Mouse (Mus musculus): ENCODE results near the gene Gpsm3. TPM values are rescaled to one million over a fixed set of nuclear protein-coding genes. Genes with fewer than 3 reads are reported as not detected.

The Gpsm3 gene
- total and polyA plus RNA-seq, 3 experiments, result 3.9 to 6.4 (median 5.2) TPM

DNA sequence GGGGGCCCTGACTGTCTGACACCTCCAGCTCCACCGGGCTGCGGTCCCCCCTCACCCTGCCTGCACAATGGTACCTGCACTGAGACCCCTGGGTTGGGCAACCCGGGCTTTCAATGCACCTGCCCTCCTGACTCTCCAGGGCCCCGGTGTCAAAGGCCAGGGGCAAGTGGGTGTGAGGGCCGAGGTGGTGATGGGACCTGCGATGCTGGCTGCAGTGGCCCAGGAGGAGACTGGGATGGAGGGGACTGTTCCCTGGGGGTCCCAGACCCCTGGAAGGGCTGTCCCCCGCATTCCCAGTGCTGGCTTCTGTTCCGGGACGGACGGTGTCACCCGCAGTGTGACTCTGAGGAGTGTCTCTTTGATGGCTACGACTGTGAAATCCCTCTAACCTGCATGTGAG is 7.1 kb upstream of the Gpsm3 start:
- no peak overlapping the region for H3K4me3 ChIP-seq
- peaks cover 3% of the 10 kb centered on the region; the same call in 1 of the 2 replicates for H3K4me1 ChIP-seq (ENCODE audit: control insufficient read depth, insufficient read depth, low read length)
- no peak for DNase-seq
- no peaks in the 10 kb centered on the region for H3K36me3 ChIP-seq (ENCODE audit: control insufficient read depth, insufficient read depth, low read length)
- intact Hi-C loops (cut with DNase I), result no loop called here
- no peak overlapping the region for H3K27ac ChIP-seq
- no peaks in the 10 kb centered on the region for H3K79me2 ChIP-seq (replicated peaks; ENCODE audit: control insufficient read depth, insufficient read depth, low read length)
- H3K9ac ChIP-seq (ENCODE audit: low read depth, low read length), result no peak overlapping the region
- no peaks in the 10 kb centered on the region for H3K27me3 ChIP-seq (ENCODE audit: control insufficient read depth, insufficient read depth, low read length)
- 87% methylated on average over 12 of the region's 12 CpGs for WGBS
- TF ChIP-seq POLR2A (IDR thresholded peaks at IDR 0.05; ENCODE audit: insufficient read depth, low read depth, low read length) (no peak), CTCF (IDR thresholded peaks at IDR 0.05) (no peak), EP300 (IDR thresholded peaks at IDR 0.05; ENCODE audit: insufficient read depth, low read depth, low read length) (no peak)

- Histone ChIP-seq H3K27me3 (ENCODE audit: control insufficient read depth, insufficient read depth, low read length) (no peaks in the 10 kb centered on the region), H3K79me2 (replicated peaks; ENCODE audit: control insufficient read depth, insufficient read depth, low read length) (no peaks in the 10 kb centered on the region), H3K4me1 (ENCODE audit: control insufficient read depth, insufficient read depth, low read length) (peaks cover 6% of the 10 kb centered on the region), H3K4me3 (no peak overlapping the region), H3K36me3 (ENCODE audit: control insufficient read depth, insufficient read depth, low read length) (no peaks in the 10 kb centered on the region), H3K9ac (ENCODE audit: low read depth, low read length) (no peak overlapping the region), H3K27ac (no peak overlapping the region)
- intact Hi-C loops (cut with DNase I), result no loop called here
- 54% methylated on average over 7 of the region's 7 CpGs for WGBS
- DNase-seq, result no peak
- TF ChIP-seq POLR2A (IDR thresholded peaks at IDR 0.05; ENCODE audit: insufficient read depth, low read depth, low read length) (no peak), CTCF (IDR thresholded peaks at IDR 0.05) (no peak), EP300 (IDR thresholded peaks at IDR 0.05; ENCODE audit: insufficient read depth, low read depth, low read length) (no peak)
These were observed 6.2 kb upstream of the Gpsm3 start for GRCm38 (mm10) chr17:34583397-34583796.

DNA sequence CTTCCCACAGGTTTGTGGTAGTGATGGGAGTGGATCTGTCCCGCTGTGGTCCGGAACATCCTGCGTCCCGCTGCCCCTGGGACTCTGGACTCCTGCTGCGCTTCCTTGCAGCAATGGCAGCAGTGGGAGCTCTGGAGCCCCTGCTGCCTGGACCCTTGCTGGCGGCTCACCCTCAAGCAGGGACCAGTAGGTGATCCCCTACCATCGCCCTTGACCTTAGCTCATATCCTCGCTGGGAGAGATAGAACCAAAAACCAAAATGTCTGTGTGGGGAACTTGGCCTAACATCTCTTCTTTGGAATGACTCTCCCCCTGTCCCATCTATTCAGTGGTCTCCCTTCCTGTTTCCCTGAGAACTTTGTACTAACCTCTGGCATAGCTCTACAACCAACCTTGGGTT is 5.8 kb upstream of the Gpsm3 start:
- H3K27ac ChIP-seq, result no peak overlapping the region
- no peaks in the 10 kb centered on the region for H3K79me2 ChIP-seq (replicated peaks; ENCODE audit: control insufficient read depth, insufficient read depth, low read length)
- no peak for DNase-seq
- H3K27me3 ChIP-seq (ENCODE audit: control insufficient read depth, insufficient read depth, low read length), result no peaks in the 10 kb centered on the region
- H3K4me1 ChIP-seq (ENCODE audit: control insufficient read depth, insufficient read depth, low read length), result peaks cover 7% of the 10 kb centered on the region
- no peak for TF ChIP-seq POLR2A (IDR thresholded peaks at IDR 0.05; ENCODE audit: insufficient read depth, low read depth, low read length)
- TF ChIP-seq EP300 (IDR thresholded peaks at IDR 0.05; ENCODE audit: insufficient read depth, low read depth, low read length), result no peak
- no peak for TF ChIP-seq CTCF (IDR thresholded peaks at IDR 0.05)
- 87% methylated on average over 8 of the region's 8 CpGs for WGBS
- no peak overlapping the region for H3K4me3 ChIP-seq
- intact Hi-C loops (cut with DNase I), result no loop called here
- no peaks in the 10 kb centered on the region for H3K36me3 ChIP-seq (ENCODE audit: control insufficient read depth, insufficient read depth, low read length)
- no peak overlapping the region for H3K9ac ChIP-seq (ENCODE audit: low read depth, low read length)

GRCm38 (mm10) chr17:34585121-34585520 is 4.5 kb upstream of the Gpsm3 start:
- Histone ChIP-seq H3K4me1 (ENCODE audit: control insufficient read depth, insufficient read depth, low read length) (peaks cover 12% of the 10 kb centered on the region), H3K4me3 (no peak overlapping the region), H3K36me3 (ENCODE audit: control insufficient read depth, insufficient read depth, low read length) (no peaks in the 10 kb centered on the region), H3K9ac (ENCODE audit: low read depth, low read length) (no peak overlapping the region), H3K27me3 (ENCODE audit: control insufficient read depth, insufficient read depth, low read length) (no peaks in the 10 kb centered on the region), H3K79me2 (replicated peaks; ENCODE audit: control insufficient read depth, insufficient read depth, low read length) (no peaks in the 10 kb centered on the region), H3K27ac (no peak overlapping the region)
- no peak for DNase-seq
- intact Hi-C loops (cut with DNase I), result no loop called here
- TF ChIP-seq CTCF (IDR thresholded peaks at IDR 0.05) (no peak), EP300 (IDR thresholded peaks at IDR 0.05; ENCODE audit: insufficient read depth, low read depth, low read length) (no peak), POLR2A (IDR thresholded peaks at IDR 0.05; ENCODE audit: insufficient read depth, low read depth, low read length) (no peak)
- 80% methylated on average over 8 of the region's 8 CpGs for WGBS

DNA sequence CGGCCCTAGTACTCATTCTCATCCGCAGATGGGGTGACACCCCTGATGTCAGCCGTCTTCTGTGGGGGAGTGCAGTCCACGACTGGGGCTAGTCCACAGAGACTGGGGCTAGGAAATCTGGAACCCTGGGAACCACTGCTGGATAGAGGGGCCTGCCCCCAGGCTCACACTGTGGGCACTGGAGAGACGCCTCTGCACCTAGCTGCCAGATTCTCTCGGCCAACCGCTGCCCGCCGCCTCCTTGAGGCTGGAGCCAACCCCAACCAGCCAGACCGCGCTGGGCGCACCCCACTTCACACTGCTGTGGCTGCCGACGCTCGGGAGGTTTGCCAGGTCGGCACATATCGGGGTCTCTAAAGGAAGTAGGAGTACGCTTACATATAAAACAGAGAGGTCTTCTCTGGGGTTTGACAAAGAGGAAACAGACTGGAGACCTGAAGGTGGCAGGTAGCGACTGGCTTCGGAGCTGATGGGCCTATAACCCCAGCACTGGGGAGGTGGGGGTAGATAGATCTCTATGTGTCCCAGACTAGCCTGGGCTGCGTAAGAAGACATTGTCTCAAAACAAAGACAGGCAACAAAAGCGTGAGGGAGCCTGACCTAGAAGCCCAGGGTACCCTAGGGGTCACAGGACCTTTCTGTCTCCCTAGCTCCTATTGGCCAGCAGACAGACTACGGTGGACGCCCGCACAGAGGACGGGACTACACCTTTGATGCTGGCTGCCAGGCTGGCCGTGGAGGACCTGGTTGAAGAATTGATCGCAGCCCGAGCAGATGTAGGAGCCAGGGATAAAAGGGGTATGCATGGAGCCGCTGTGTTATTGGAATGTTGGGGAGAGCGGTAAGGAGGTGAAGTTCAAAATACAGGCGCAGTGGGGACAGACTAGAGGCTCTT is 3.5 kb upstream of the Gpsm3 start:
- intact Hi-C loops (cut with DNase I), result no loop called here
- no peaks in the 10 kb centered on the region for H3K27me3 ChIP-seq (ENCODE audit: control insufficient read depth, insufficient read depth, low read length)
- no peaks in the 10 kb centered on the region for H3K36me3 ChIP-seq (ENCODE audit: control insufficient read depth, insufficient read depth, low read length)
- DNase-seq, result no peak
- 43% methylated on average over 32 of the region's 32 CpGs for WGBS
- peak overlapping the region; percentile 74 for H3K4me3 ChIP-seq
- 0 out of 2 replicates have a peak overlapping the region, but pooled peaks have one; percentile 83 for H3K9ac ChIP-seq (ENCODE audit: low read depth, low read length)
- no peaks in the 10 kb centered on the region for H3K79me2 ChIP-seq (replicated peaks; ENCODE audit: control insufficient read depth, insufficient read depth, low read length)
- peak overlapping the region; percentile 89 for H3K27ac ChIP-seq
- no peak for TF ChIP-seq EP300 (IDR thresholded peaks at IDR 0.05; ENCODE audit: insufficient read depth, low read depth, low read length)
- no peak for TF ChIP-seq POLR2A (IDR thresholded peaks at IDR 0.05; ENCODE audit: insufficient read depth, low read depth, low read length)
- TF ChIP-seq CTCF (IDR thresholded peaks at IDR 0.05), result no peak
- peaks cover 14% of the 10 kb centered on the region for H3K4me1 ChIP-seq (ENCODE audit: control insufficient read depth, insufficient read depth, low read length)

DNA sequence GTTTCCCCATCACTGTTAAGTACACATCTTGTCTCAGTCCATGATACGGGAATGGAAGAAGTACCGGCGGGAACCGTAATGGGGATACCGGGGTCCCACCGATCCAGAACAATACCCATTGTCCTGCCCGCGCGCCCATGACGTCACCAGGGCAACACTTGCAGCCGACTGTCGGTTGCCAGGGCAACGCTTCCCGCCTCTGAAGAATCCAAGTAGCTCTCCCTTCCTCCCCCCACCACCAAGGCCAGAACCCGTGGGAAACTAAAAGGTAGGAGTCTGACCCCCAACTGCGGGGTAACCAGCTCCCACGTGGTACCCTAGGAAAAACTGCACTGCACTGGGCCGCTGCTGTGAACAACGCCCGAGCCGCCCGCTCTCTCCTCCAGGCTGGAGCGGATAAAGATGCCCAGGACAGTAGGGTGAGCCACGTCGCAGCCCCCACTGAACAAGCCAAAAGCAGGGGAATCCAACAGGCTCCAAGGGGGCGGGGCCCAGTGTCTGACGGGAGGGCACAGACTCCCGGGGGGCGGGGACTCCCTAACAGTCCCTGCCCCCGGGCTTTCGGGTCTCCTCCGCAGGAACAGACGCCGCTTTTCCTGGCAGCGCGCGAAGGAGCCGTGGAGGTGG is 2.7 kb upstream of the Gpsm3 start:
- peak overlapping the region; percentile 83 for H3K9ac ChIP-seq (ENCODE audit: low read depth, low read length)
- H3K36me3 ChIP-seq (ENCODE audit: control insufficient read depth, insufficient read depth, low read length), result no peaks in the 10 kb centered on the region
- peak; percentile 81 to 86 for DNase-seq
- WGBS, result under 1% methylated on average over 38 of the region's 38 CpGs
- TF ChIP-seq CTCF (IDR thresholded peaks at IDR 0.05) (no peak), POLR2A (IDR thresholded peaks at IDR 0.05; ENCODE audit: insufficient read depth, low read depth, low read length) (peak; percentile 21; the same call in 1 of the 2 replicates), EP300 (IDR thresholded peaks at IDR 0.05; ENCODE audit: insufficient read depth, low read depth, low read length) (no peak; the same call in 1 of the 2 replicates)
- intact Hi-C loops (cut with DNase I), result no loop called here
- no peaks in the 10 kb centered on the region for H3K79me2 ChIP-seq (replicated peaks; ENCODE audit: control insufficient read depth, insufficient read depth, low read length)
- H3K4me1 ChIP-seq (ENCODE audit: control insufficient read depth, insufficient read depth, low read length), result peaks cover 16% of the 10 kb centered on the region
- peak overlapping the region; percentile 74 for H3K4me3 ChIP-seq
- no peaks in the 10 kb centered on the region for H3K27me3 ChIP-seq (ENCODE audit: control insufficient read depth, insufficient read depth, low read length)
- peak overlapping the region; percentile 89 for H3K27ac ChIP-seq
